Mouse (Mus musculus) C2C12 (cell line): Measurements from ENCODE around the gene Tcf12. TPM values are rescaled to one million over a fixed set of nuclear protein-coding genes. Genes with fewer than 3 reads are reported as not detected.

Experiments used
- H3K27me3 ChIP-seq: one replicate; pipeline ENCODE4 v1.6.1; 2011; ENCODE audit not compliant: control insufficient read depth, insufficient read depth, insufficient read length
- H3K36me3 ChIP-seq: one replicate; pipeline ENCODE4 v1.6.1; 2011; ENCODE audit not compliant: control insufficient read depth, insufficient read depth
- H3K4me3 ChIP-seq: one replicate; pipeline ENCODE4 v1.5.1; 2011; ENCODE audit warnings: mild to moderate bottlenecking, control low read depth; ENCODE audit not compliant: poor library complexity, insufficient read depth, severe bottlenecking
- H3K79me2 ChIP-seq: one replicate; pipeline ENCODE4 v1.6.1; 2011; ENCODE audit not compliant: control insufficient read depth, insufficient read depth
- H3K79me3 ChIP-seq: one replicate; pipeline ENCODE4 v1.6.1; 2011; ENCODE audit warnings: low read depth, control low read depth
- H3ac ChIP-seq: one replicate; pipeline ENCODE3; 2011; ENCODE audit warnings: low read depth; ENCODE audit not compliant: control insufficient read depth, insufficient read length
- CEBPB ChIP-seq: IDR thresholded peaks from one replicate; pipeline ENCODE4 v1.6.1; 2011; ENCODE audit warnings: low read depth, mild to moderate bottlenecking, control low read depth, moderate library complexity
- CTCF ChIP-seq: IDR thresholded peaks from one replicate; pipeline ENCODE4 v1.5.1; 2011; ENCODE audit not compliant: control insufficient read depth, insufficient read depth, insufficient read length
- FOSL1 ChIP-seq: IDR thresholded peaks from one replicate; pipeline ENCODE4 v1.8.0; 2011; ENCODE audit warnings: mild to moderate bottlenecking, low read length; ENCODE audit not compliant: poor library complexity, insufficient read depth, severe bottlenecking
- MAX ChIP-seq: IDR thresholded peaks from one replicate; pipeline ENCODE4 v1.6.1; 2011; ENCODE audit warnings: mild to moderate bottlenecking, control low read depth
- MYOD1 ChIP-seq: IDR thresholded peaks from one replicate; pipeline ENCODE4 v1.6.1; 2011; ENCODE audit warnings: low read depth; ENCODE audit not compliant: control insufficient read depth, insufficient read length
- MYOG ChIP-seq: IDR thresholded peaks from one replicate; pipeline ENCODE4 v1.6.1; 2011; ENCODE audit not compliant: control insufficient read depth, insufficient read length; ENCODE audit errors: extremely low read depth
- USF1 ChIP-seq: IDR thresholded peaks from one replicate; pipeline ENCODE4 v1.6.1; 2011; ENCODE audit warnings: low read depth, mild to moderate bottlenecking, control low read depth, moderate library complexity
- polyA plus RNA-seq: library from polyadenylated mRNA; unstranded; fragments of >200 nt; fragmentation: generic; extraction: Trizol; gene quantifications from one replicate; pipeline ENCODE4 v1.2.1, GENCODE M21; 2012; ENCODE audit warnings: missing spikeins

Gene Tcf12
- polyA plus RNA-seq, 1 experiment, result 26.2 TPM

GRCm38 (mm10) chr9:71978886-71979285 is 132.8 kb downstream of the Tcf12 start:
- Histone ChIP-seq H3ac (no peak overlapping the region), H3K79me3 (peaks cover 23% of the 10 kb centered on the region), H3K4me3 (no peak overlapping the region), H3K27me3 (no peaks in the 10 kb centered on the region), H3K79me2 (peaks cover 73% of the 10 kb centered on the region), H3K36me3 (no peaks in the 10 kb centered on the region)
- TF ChIP-seq MYOG (no peak), MYOD1 (no peak), MAX (no peak), CTCF (no peak), USF1 (no peak), CEBPB (no peak), FOSL1 (no peak)

DNA sequence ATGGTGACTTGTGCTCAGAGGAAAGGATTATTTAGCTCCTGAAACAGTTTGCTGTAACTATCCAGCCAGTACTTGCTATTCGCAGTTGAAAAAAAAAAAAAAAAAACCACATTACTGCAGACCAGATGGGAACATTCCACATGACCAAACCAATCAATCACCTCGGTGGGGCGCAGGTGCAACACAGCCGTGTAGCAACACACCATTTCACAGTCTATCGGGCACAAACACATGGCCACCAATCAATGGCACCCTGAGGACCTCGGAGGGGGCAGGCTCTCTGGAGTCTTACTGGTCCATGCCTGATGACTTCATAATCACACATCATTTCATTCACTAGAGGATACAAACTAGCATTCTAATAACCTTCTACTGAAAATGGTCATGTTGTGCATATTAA is 135.6 kb downstream of the Tcf12 start:
- H3K36me3 ChIP-seq, result no peaks in the 10 kb centered on the region
- H3K79me3 ChIP-seq, result peaks cover 18% of the 10 kb centered on the region
- no peak overlapping the region for H3K4me3 ChIP-seq
- no peaks in the 10 kb centered on the region for H3K27me3 ChIP-seq
- TF ChIP-seq MAX, result no peak
- no peak for TF ChIP-seq CTCF
- no peak for TF ChIP-seq CEBPB
- TF ChIP-seq FOSL1, result no peak
- TF ChIP-seq MYOD1, result no peak
- no peak for TF ChIP-seq USF1
- TF ChIP-seq MYOG, result no peak
- peaks cover 57% of the 10 kb centered on the region for H3K79me2 ChIP-seq
- H3ac ChIP-seq, result no peak overlapping the region

- no peaks in the 10 kb centered on the region for H3K27me3 ChIP-seq
- peaks cover 54% of the 10 kb centered on the region for H3K79me2 ChIP-seq
- TF ChIP-seq FOSL1, result no peak
- no peak for TF ChIP-seq MAX
- no peak for TF ChIP-seq CEBPB
- no peak for TF ChIP-seq USF1
- no peak for TF ChIP-seq MYOG
- TF ChIP-seq CTCF, result no peak
- no peaks in the 10 kb centered on the region for H3K36me3 ChIP-seq
- H3ac ChIP-seq, result no peak overlapping the region
- H3K4me3 ChIP-seq, result no peak overlapping the region
- peaks cover 18% of the 10 kb centered on the region for H3K79me3 ChIP-seq
These were observed 136.5 kb downstream of the Tcf12 start for GRCm38 (mm10) chr9:71975141-71975540.

GRCm38 (mm10) chr9:71974541-71974959 is 137.1 kb downstream of the Tcf12 start:
- H3K27me3 ChIP-seq, result no peaks in the 10 kb centered on the region

DNA sequence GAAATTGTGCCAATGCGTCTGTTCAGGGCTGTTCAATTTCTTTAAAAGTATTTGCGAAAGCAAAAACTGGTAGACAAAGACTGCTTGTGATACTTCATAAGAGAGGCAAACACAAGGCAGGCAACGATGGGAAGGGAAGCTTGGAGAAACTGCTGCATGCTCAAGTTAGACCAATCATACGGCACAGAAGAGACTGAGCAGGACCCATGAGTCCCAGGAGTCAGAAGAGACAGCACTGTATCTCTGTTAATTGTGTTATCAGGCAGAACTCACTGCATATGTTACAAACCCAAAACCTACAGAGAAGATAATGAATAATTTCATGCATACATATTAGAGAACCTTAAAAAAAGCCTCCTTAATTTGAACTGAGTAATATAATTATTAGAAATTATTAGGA is 147.6 kb downstream of the Tcf12 start:
- TF ChIP-seq CEBPB (no peak), MYOD1 (no peak)
- Histone ChIP-seq H3ac (no peak overlapping the region), H3K36me3 (no peaks in the 10 kb centered on the region), H3K27me3 (no peaks in the 10 kb centered on the region), H3K4me3 (no peak overlapping the region), H3K79me2 (peaks cover 23% of the 10 kb centered on the region), H3K79me3 (peaks cover 10% of the 10 kb centered on the region)

More at GRCm38 (mm10) chr9:71974541-71974959, 137.1 kb downstream of the Tcf12 start:
- Histone ChIP-seq H3K79me3 (peaks cover 16% of the 10 kb centered on the region), H3ac (no peak overlapping the region), H3K36me3 (no peaks in the 10 kb centered on the region), H3K79me2 (peaks cover 54% of the 10 kb centered on the region), H3K4me3 (no peak overlapping the region)
- TF ChIP-seq FOSL1, result no peak
- no peak for TF ChIP-seq MYOG
- no peak for TF ChIP-seq USF1
- TF ChIP-seq MAX, result no peak
- no peak for TF ChIP-seq CEBPB
- no peak for TF ChIP-seq CTCF
- TF ChIP-seq MYOD1, result no peak

DNA sequence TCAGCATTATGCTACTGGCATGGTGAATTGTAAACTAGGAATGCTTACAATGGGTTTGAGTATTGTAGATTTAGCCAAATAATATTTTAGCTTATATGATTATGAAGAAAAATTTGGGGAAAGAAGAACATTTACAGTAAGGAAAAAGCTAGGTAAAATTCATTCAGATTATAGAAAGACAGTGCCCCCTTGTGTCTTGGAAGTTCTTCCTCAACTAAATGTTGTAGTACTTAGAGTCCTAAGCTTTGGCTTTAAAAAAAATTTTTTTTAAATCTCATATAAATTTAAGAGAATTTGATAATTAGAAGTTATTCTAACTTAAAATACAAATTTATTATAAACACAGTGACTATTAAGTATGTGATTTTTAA is 151.7 kb downstream of the Tcf12 start:
- Histone ChIP-seq H3K4me3 (no peak overlapping the region), H3K79me2 (peaks cover 36% of the 10 kb centered on the region), H3K79me3 (peaks cover 18% of the 10 kb centered on the region), H3K27me3 (no peaks in the 10 kb centered on the region), H3K36me3 (no peaks in the 10 kb centered on the region), H3ac (no peak overlapping the region)
- TF ChIP-seq CEBPB, result no peak
- TF ChIP-seq CTCF, result no peak
- TF ChIP-seq MYOD1, result no peak
- TF ChIP-seq MYOG, result no peak
- no peak for TF ChIP-seq USF1
- TF ChIP-seq FOSL1, result no peak
- no peak for TF ChIP-seq MAX
